Mouse (Mus musculus) embryonic facial prominence, embryonic 15.5 days (tissue): ENCODE results near the gene Macrod2. TPM values are rescaled to one million over a fixed set of nuclear protein-coding genes. Genes with fewer than 3 reads are reported as not detected.

Experiments
- ATAC-seq: fragments of 200-750 bp; cut with Nextera tagmentation; 2 replicates; pipeline ENCODE4 v1.8.0; 2017; ENCODE audit warnings: low read depth, moderate TSS enrichment; ENCODE audit not compliant: insufficient number of reproducible peaks, low FRiP score, low TSS enrichment
- H3K27ac ChIP-seq: fragments of 300-500 bp; sonication (generic); replicated peaks from 2 replicates; pipeline ENCODE4 v1.5.1; 2015; ENCODE audit warnings: mild to moderate bottlenecking, inconsistent platforms
- H3K27me3 ChIP-seq: fragments of 300-500 bp; sonication (generic); 2 replicates; pipeline ENCODE4 v1.6.1; 2015; ENCODE audit warnings: inconsistent platforms
- H3K36me3 ChIP-seq: fragments of 300-500 bp; sonication (generic); 2 replicates; pipeline ENCODE4 v1.6.1; 2015; ENCODE audit warnings: mild to moderate bottlenecking, inconsistent platforms
- H3K4me1 ChIP-seq: fragments of 300-500 bp; sonication (generic); 2 replicates; pipeline ENCODE4 v1.6.1; 2015; ENCODE audit warnings: inconsistent platforms
- H3K4me2 ChIP-seq: fragments of 300-500 bp; sonication (generic); replicated peaks from 2 replicates; pipeline ENCODE4 v1.6.1; 2015; ENCODE audit warnings: mild to moderate bottlenecking, inconsistent platforms
- H3K4me3 ChIP-seq: fragments of 300-500 bp; sonication (generic); replicated peaks from 2 replicates; pipeline ENCODE4 v1.5.1; 2015; ENCODE audit warnings: mild to moderate bottlenecking, inconsistent platforms
- H3K9ac ChIP-seq: fragments of 300-500 bp; sonication (generic); 2 replicates; pipeline ENCODE4 v1.6.1; 2015; ENCODE audit warnings: inconsistent platforms
- H3K9me3 ChIP-seq: fragments of 300-500 bp; sonication (generic); replicated peaks from 2 replicates; pipeline ENCODE4 v1.6.1; 2016; ENCODE audit warnings: inconsistent platforms
- WGBS: fragments of 180-500 bp; shearing (Covaris S2); methylation state at CpG from one replicate; pipeline ENCODE4 v1.1.7; 2015; 5-methylcytosine and 5-hydroxymethylcytosine counted together
- polyA plus RNA-seq: library from polyadenylated mRNA; unstranded; fragments of >200 nt; fragmentation: Nextera tagmentation; extraction: Ambion mirVana; gene quantifications from 2 replicates; pipeline ENCODE4 v1.2.1, GENCODE M21; 2015

Macrod2 gene
- polyA plus RNA-seq, 1 experiment from 2014 or later, result 38.9 TPM

- no peaks in the 10 kb centered on the region for H3K27me3 ChIP-seq
- H3K9ac ChIP-seq, result no peak overlapping the region
- no peak overlapping the region for H3K27ac ChIP-seq
- H3K9me3 ChIP-seq, result no peaks in the 10 kb centered on the region
- H3K36me3 ChIP-seq, result no peaks in the 10 kb centered on the region
- 63% methylated on average over 1 of the region's 1 CpGs for WGBS
- no peak overlapping the region for H3K4me2 ChIP-seq
- no peak for ATAC-seq
- peaks cover 5% of the 10 kb centered on the region; the same call in 1 of the 2 replicates for H3K4me1 ChIP-seq
- H3K4me3 ChIP-seq, result no peak overlapping the region
Measured at GRCm38 (mm10) chr2:141280817-141281216, 885.7 kb downstream of the Macrod2 start.

GRCm38 (mm10) chr2:141286110-141286747 is 891.1 kb downstream of the Macrod2 start:
- H3K4me1 ChIP-seq, result no peaks in the 10 kb centered on the region
- no peak overlapping the region for H3K9ac ChIP-seq
- 67% methylated on average over 7 of the region's 7 CpGs for WGBS
- H3K36me3 ChIP-seq, result no peaks in the 10 kb centered on the region
- ATAC-seq, result no peak
- H3K4me2 ChIP-seq, result no peak overlapping the region
- H3K4me3 ChIP-seq, result no peak overlapping the region
- H3K27ac ChIP-seq, result no peak overlapping the region
- no peaks in the 10 kb centered on the region for H3K9me3 ChIP-seq
- no peaks in the 10 kb centered on the region for H3K27me3 ChIP-seq

- Histone ChIP-seq H3K9ac (no peak overlapping the region), H3K4me3 (no peak overlapping the region), H3K4me1 (peaks cover 4% of the 10 kb centered on the region), H3K27me3 (no peaks in the 10 kb centered on the region), H3K36me3 (no peaks in the 10 kb centered on the region), H3K9me3 (no peaks in the 10 kb centered on the region), H3K4me2 (no peak overlapping the region), H3K27ac (no peak overlapping the region)
- ATAC-seq, result no peak
- WGBS, result 47% methylated on average over 7 of the region's 7 CpGs
Measured at GRCm38 (mm10) chr2:141288494-141288893, 893.4 kb downstream of the Macrod2 start.

GRCm38 (mm10) chr2:141289059-141289713 is 894.1 kb downstream of the Macrod2 start:
- Histone ChIP-seq H3K4me2 (no peak overlapping the region), H3K27me3 (no peaks in the 10 kb centered on the region), H3K4me1 (peaks cover 4% of the 10 kb centered on the region), H3K4me3 (no peak overlapping the region), H3K9ac (no peak overlapping the region), H3K27ac (no peak overlapping the region), H3K9me3 (no peaks in the 10 kb centered on the region), H3K36me3 (no peaks in the 10 kb centered on the region)
- WGBS, result 50% methylated on average over 2 of the region's 2 CpGs
- ATAC-seq, result no peak

- H3K9me3 ChIP-seq, result no peaks in the 10 kb centered on the region
- no peak for ATAC-seq
Measured at GRCm38 (mm10) chr2:141292847-141293246, 897.7 kb downstream of the Macrod2 start.

GRCm38 (mm10) chr2:141299168-141299567 is 904.1 kb downstream of the Macrod2 start:
- no peaks in the 10 kb centered on the region for H3K27me3 ChIP-seq
- WGBS, result 45% methylated on average over 6 of the region's 6 CpGs
- ATAC-seq, result no peak

More at GRCm38 (mm10) chr2:141292847-141293246, 897.7 kb downstream of the Macrod2 start:
- no peaks in the 10 kb centered on the region for H3K27me3 ChIP-seq
- H3K4me3 ChIP-seq, result no peak overlapping the region
- H3K9ac ChIP-seq, result no peak overlapping the region
- 4% methylated on average over 3 of the region's 3 CpGs for WGBS
- no peaks in the 10 kb centered on the region for H3K36me3 ChIP-seq
- H3K27ac ChIP-seq, result no peak overlapping the region; the same call in 1 of the 2 replicates
- no peak overlapping the region for H3K4me2 ChIP-seq
- H3K4me1 ChIP-seq, result peaks cover 6% of the 10 kb centered on the region

GRCm38 (mm10) chr2:141301030-141301429 is 905.9 kb downstream of the Macrod2 start:
- Histone ChIP-seq H3K4me2 (no peak overlapping the region), H3K36me3 (no peaks in the 10 kb centered on the region), H3K4me3 (no peak overlapping the region), H3K4me1 (peaks cover 4% of the 10 kb centered on the region; the same call in 1 of the 2 replicates), H3K9me3 (no peaks in the 10 kb centered on the region), H3K27ac (no peak overlapping the region), H3K9ac (no peak overlapping the region), H3K27me3 (no peaks in the 10 kb centered on the region)
- no peak for ATAC-seq
- 79% methylated on average over 2 of the region's 2 CpGs for WGBS

More at GRCm38 (mm10) chr2:141299168-141299567, 904.1 kb downstream of the Macrod2 start:
- H3K9me3 ChIP-seq, result no peaks in the 10 kb centered on the region
- no peak overlapping the region for H3K9ac ChIP-seq
- H3K4me3 ChIP-seq, result no peak overlapping the region
- H3K36me3 ChIP-seq, result no peaks in the 10 kb centered on the region
- H3K27ac ChIP-seq, result no peak overlapping the region
- peaks cover 4% of the 10 kb centered on the region; the same call in 1 of the 2 replicates for H3K4me1 ChIP-seq
- no peak overlapping the region for H3K4me2 ChIP-seq

- H3K27ac ChIP-seq, result no peak overlapping the region
- H3K4me2 ChIP-seq, result no peak overlapping the region
- no peaks in the 10 kb centered on the region for H3K27me3 ChIP-seq
- no peak overlapping the region for H3K4me3 ChIP-seq
- H3K9me3 ChIP-seq, result no peaks in the 10 kb centered on the region
- ATAC-seq, result no peak
- H3K9ac ChIP-seq, result no peak overlapping the region
- peaks cover 7% of the 10 kb centered on the region for H3K4me1 ChIP-seq
- 65% methylated on average over 3 of the region's 3 CpGs for WGBS
- no peaks in the 10 kb centered on the region for H3K36me3 ChIP-seq
Measured at GRCm38 (mm10) chr2:141308406-141308805, 913.3 kb downstream of the Macrod2 start.

GRCm38 (mm10) chr2:141312136-141312948 is 917.2 kb downstream of the Macrod2 start:
- no peaks in the 10 kb centered on the region for H3K36me3 ChIP-seq
- no peaks in the 10 kb centered on the region for H3K27me3 ChIP-seq
- H3K9ac ChIP-seq, result no peak overlapping the region
- ATAC-seq, result peak; percentile 72; the same call in 1 of the 2 replicates
- H3K27ac ChIP-seq, result 0 out of 2 replicates have a peak overlapping the region, but pooled peaks have one; percentile 22
- no peaks in the 10 kb centered on the region for H3K9me3 ChIP-seq
- no peak overlapping the region for H3K4me3 ChIP-seq
- 37% methylated on average over 10 of the region's 10 CpGs for WGBS
- H3K4me2 ChIP-seq, result no peak overlapping the region
- peaks cover 7% of the 10 kb centered on the region for H3K4me1 ChIP-seq

- Histone ChIP-seq H3K9ac (no peak overlapping the region), H3K9me3 (no peaks in the 10 kb centered on the region), H3K36me3 (no peaks in the 10 kb centered on the region), H3K27ac (no peak overlapping the region), H3K4me3 (no peak overlapping the region), H3K4me2 (no peak overlapping the region), H3K4me1 (peaks cover 7% of the 10 kb centered on the region), H3K27me3 (no peaks in the 10 kb centered on the region)
- ATAC-seq, result no peak
- 94% methylated on average over 3 of the region's 3 CpGs for WGBS
Measured at GRCm38 (mm10) chr2:141315349-141315748, 920.2 kb downstream of the Macrod2 start.

GRCm38 (mm10) chr2:141323956-141324460 is 928.9 kb downstream of the Macrod2 start:
- no peaks in the 10 kb centered on the region for H3K9me3 ChIP-seq
- H3K36me3 ChIP-seq, result no peaks in the 10 kb centered on the region
- H3K4me1 ChIP-seq, result no peaks in the 10 kb centered on the region
- H3K4me2 ChIP-seq, result no peak overlapping the region
- H3K27ac ChIP-seq, result no peak overlapping the region
- H3K9ac ChIP-seq, result no peak overlapping the region
- no peak overlapping the region for H3K4me3 ChIP-seq
- WGBS, result 86% methylated on average over 7 of the region's 7 CpGs
- ATAC-seq, result no peak
- no peaks in the 10 kb centered on the region for H3K27me3 ChIP-seq
